19 mouse cellular contexts compared by ENCODE assay signal in genomic region chr1:57851871-57852270, GRCm38 (mm10).
DNase-seq lines count a peak whose midpoint lies in the region; ATAC-seq and TF ChIP-seq lines count a peak whose summit lies in the region.
"Had no signal": no experiment of that assay in that cellular context is flagged by ENCODE, and none has a peak within 500 bp of the region (broad histone marks: within the 10 kb centered on the region; RNA-seq: fewer than 3 reads in every experiment).

No protein-coding gene starts in this region.

- peaks cover 28% of the 10 kb centered on the region for H3K4me1 ChIP-seq in heart, embryonic 15.5 days (replicated peaks)
- peaks cover 21% of the 10 kb centered on the region for H3K4me1 ChIP-seq in heart, embryonic 10.5 days
- peaks cover 13% of the 10 kb centered on the region; the same call in 1 of the 2 replicates for H3K4me1 ChIP-seq in small intestine, adult 2 months (ENCODE audit: control insufficient read depth, insufficient read depth, insufficient read length, low read length)
- H3K4me1 ChIP-seq: liver, embryonic 15.5 days had no signal

- ATAC-seq in heart, embryonic 15.5 days (replicated peaks; ENCODE audit: insufficient number of reproducible peaks, insufficient read depth, low FRiP score, low read depth) = no peak
- ATAC-seq: midbrain, embryonic 13.5 days had no signal

- peak overlapping the region; percentile 91 for H3K27ac ChIP-seq in heart, embryonic 15.5 days
- no peak overlapping the region for H3K27ac ChIP-seq in heart, embryonic 10.5 days
- H3K27ac ChIP-seq in small intestine, adult 2 months (ENCODE audit: insufficient read depth, low read depth, low read length) = peak overlapping the region; percentile 75
- H3K27ac ChIP-seq: hindbrain, embryonic 14.5 days; limb, embryonic 12.5 days; liver, embryonic 15.5 days; midbrain, embryonic 13.5 days; neural tube, embryonic 15.5 days had no signal

- whole genome bisulfite sequencing in heart, embryonic 15.5 days = 87% methylated on average over 6 of the region's 6 CpGs
- 94% methylated on average over 6 of the region's 6 CpGs for WGBS in heart, embryonic 10.5 days
- 81% methylated on average over 6 of the region's 6 CpGs for WGBS in small intestine, adult 2 months

- no peaks in the 10 kb centered on the region for H3K36me3 ChIP-seq in heart, embryonic 15.5 days
- H3K36me3 ChIP-seq in heart, embryonic 10.5 days = no peaks in the 10 kb centered on the region
- H3K36me3 ChIP-seq in small intestine, adult 2 months (ENCODE audit: control insufficient read depth, insufficient read depth, low read length) = no peaks in the 10 kb centered on the region
- H3K36me3 ChIP-seq: limb, embryonic 12.5 days; liver, embryonic 15.5 days; neural tube, embryonic 15.5 days had no signal

- no peak overlapping the region for H3K4me3 ChIP-seq in heart, embryonic 15.5 days
- H3K4me3 ChIP-seq in heart, embryonic 10.5 days = no peak overlapping the region
- H3K4me3 ChIP-seq in small intestine, adult 2 months (ENCODE audit: low read depth, low read length) = no peak overlapping the region
- H3K4me3 ChIP-seq: limb, embryonic 12.5 days; liver, embryonic 15.5 days; midbrain, embryonic 13.5 days; neural tube, embryonic 15.5 days had no signal

- no peaks in the 10 kb centered on the region for H3K9me3 ChIP-seq in heart, embryonic 15.5 days (replicated peaks)
- no peaks in the 10 kb centered on the region for H3K9me3 ChIP-seq in heart, embryonic 10.5 days
- H3K9me3 ChIP-seq: limb, embryonic 12.5 days; liver, embryonic 15.5 days; midbrain, embryonic 13.5 days; neural tube, embryonic 15.5 days had no signal

- no peak for TF ChIP-seq CTCF in small intestine, adult 2 months (IDR thresholded peaks at IDR 0.05; ENCODE audit: extremely low read depth, insufficient read length, insufficient replicate concordance, low read depth, low read length)

- H3K27me3 ChIP-seq in heart, embryonic 15.5 days = no peaks in the 10 kb centered on the region
- H3K27me3 ChIP-seq in heart, embryonic 10.5 days (ENCODE audit: insufficient read depth, poor library complexity, severe bottlenecking) = no peaks in the 10 kb centered on the region
- H3K27me3 ChIP-seq in small intestine, adult 2 months (ENCODE audit: control insufficient read depth, insufficient read depth, low read length) = no peaks in the 10 kb centered on the region
- H3K27me3 ChIP-seq: limb, embryonic 12.5 days; liver, embryonic 15.5 days; midbrain, embryonic 13.5 days; neural tube, embryonic 15.5 days had no signal

- no peak for TF ChIP-seq POLR2A in small intestine, adult 2 months (IDR thresholded peaks at IDR 0.05; ENCODE audit: low read depth, low read length)

- H3K4me2 ChIP-seq in heart, embryonic 15.5 days = peak overlapping the region; percentile 56; the same call in 1 of the 2 replicates
- H3K4me2 ChIP-seq: hindbrain, embryonic 14.5 days; limb, embryonic 12.5 days; liver, embryonic 15.5 days; midbrain, embryonic 13.5 days; neural tube, embryonic 15.5 days had no signal

- DNase-seq in heart, embryonic 10.5 days (ENCODE audit: low spot score) = no peak
- peak; percentile 43 for DNase-seq in Muller cell, postnatal 12 days (ENCODE audit: inconsistent ontology term)
- DNase-seq in NIH3T3 (ENCODE audit: low read depth) = peak; percentile 27
- DNase-seq in urinary bladder, postnatal 25 days (ENCODE audit: low spot score) = no peak
- no peak for DNase-seq in right cerebral cortex, postnatal 10 days (ENCODE audit: low spot score in 2 of 2)
- DNase-seq: cerebellum, postnatal 14 days; embryo, embryonic 11 days; gastrocnemius, postnatal 10 days; kidney, adult 18-20 months; kidney, postnatal 10 days; right cerebral cortex, postnatal 4 days; thymus, adult 2 months had no signal

- no peak overlapping the region for H3K9ac ChIP-seq in heart, embryonic 15.5 days
- H3K9ac ChIP-seq: hindbrain, embryonic 14.5 days; limb, embryonic 12.5 days; liver, embryonic 15.5 days; midbrain, embryonic 13.5 days; neural tube, embryonic 15.5 days had no signal

Comparison
In these comparisons a context has a peak if more than half of its experiments do, and no peak if none do; other contexts are left out.
1. DNase-seq: peak in Muller cell, postnatal 12 days (single experiment) and NIH3T3 (single experiment); none in heart, embryonic 10.5 days (single experiment), urinary bladder, postnatal 25 days (single experiment) and right cerebral cortex, postnatal 10 days (0 of 2).